Comparison of ENCODE assay signal across 8 mouse cellular contexts in genomic region chr12:80736464-80737282, GRCm38 (mm10). TPM values are rescaled to one million over a fixed set of nuclear protein-coding genes. Genes with fewer than 3 reads are reported as not detected.
DNase-seq lines count a peak whose midpoint lies in the region; ATAC-seq and TF ChIP-seq lines count a peak whose summit lies in the region.

No protein-coding gene starts in this region.

- no peak overlapping the region for H3K9ac ChIP-seq in kidney, postnatal 0 days (ENCODE audit: low read depth, low read length)

- H3K27me3 ChIP-seq in kidney, postnatal 0 days (ENCODE audit: insufficient read depth, low read length) = no peaks in the 10 kb centered on the region
- H3K27me3 ChIP-seq in kidney, adult 2 months (replicated peaks; ENCODE audit: control insufficient read depth, insufficient read depth, low read length) = no peaks in the 10 kb centered on the region

- WGBS in kidney, postnatal 0 days = 32% methylated on average over 13 of the region's 13 CpGs
- 30% methylated on average over 13 of the region's 13 CpGs for WGBS in kidney, adult 2 months

- TF ChIP-seq CTCF in kidney, postnatal 0 days (IDR thresholded peaks at IDR 0.05; ENCODE audit: low read depth) = no peak
- TF ChIP-seq CTCF in kidney, adult 2 months (conservative IDR thresholded peaks at IDR 0.05; ENCODE audit: insufficient read depth, insufficient read length, low read depth, low read length) = no peak

- no peak for TF ChIP-seq POLR2A in kidney, adult 2 months (IDR thresholded peaks at IDR 0.05; ENCODE audit: low read depth, low read length)

- intact Hi-C loops in left cerebral cortex, postnatal 36 days (cut with DNase I) = loop anchor here (1.0 kb wide), 1 partner anchor 24 kb away; the partner anchor contains the start of gene Ccdc177

- no peaks in the 10 kb centered on the region for H3K9me3 ChIP-seq in kidney, postnatal 0 days (replicated peaks; ENCODE audit: low read length)

- H3K4me1 ChIP-seq in kidney, postnatal 0 days (replicated peaks; ENCODE audit: insufficient read depth, low read length) = no peaks in the 10 kb centered on the region
- no peaks in the 10 kb centered on the region for H3K4me1 ChIP-seq in kidney, adult 2 months (ENCODE audit: control insufficient read depth, insufficient read depth, low read length)

- no peaks in the 10 kb centered on the region for H3K36me3 ChIP-seq in kidney, postnatal 0 days (ENCODE audit: insufficient read depth, low read length)
- no peaks in the 10 kb centered on the region for H3K36me3 ChIP-seq in kidney, adult 2 months (ENCODE audit: control insufficient read depth, insufficient read depth, low read length)

- no peak overlapping the region for H3K27ac ChIP-seq in kidney, postnatal 0 days
- no peak overlapping the region for H3K27ac ChIP-seq in kidney, adult 2 months (ENCODE audit: insufficient read depth, low read depth, low read length)

- no peak overlapping the region for H3K4me3 ChIP-seq in kidney, postnatal 0 days (replicated peaks; ENCODE audit: low read depth, low read length)
- no peak overlapping the region for H3K4me3 ChIP-seq in kidney, adult 2 months (ENCODE audit: insufficient read depth, low read depth, low read length)

- peak; percentile 39 for DNase-seq in kidney, postnatal 0 days (ENCODE audit: low spot score)
- no peak for DNase-seq in kidney, adult 2 months
- peak; percentile 22 to 44 for DNase-seq in cerebellum, postnatal 25 days
- peak; percentile 37 for DNase-seq in gonadal fat pad, adult 2 months (ENCODE audit: low read depth)
- peak; percentile 66 to 72 for DNase-seq in left cerebral cortex, postnatal 36 days (ENCODE audit: low spot score in 2 of 2)
- peak; percentile 79 for DNase-seq in retina, embryonic 14.5 days (ENCODE audit: low spot score)
- DNase-seq in urinary bladder, adult 18-20 months (ENCODE audit: low spot score in 2 of 2) = no peak
- DNase-seq in adrenal gland, postnatal 25 days = no peak

- no peak for ATAC-seq in kidney, postnatal 0 days (replicated peaks; ENCODE audit: low FRiP score, low read depth)

- no peak overlapping the region for H3K4me2 ChIP-seq in kidney, postnatal 0 days (ENCODE audit: low read length)

RNA-seq across cellular contexts. Expression of gene Ccdc177, which starts 23.8 kb away (rescaled TPM):
- polyA plus RNA-seq in kidney, postnatal 0 days (2015; fragmentation: Nextera tagmentation; extraction: Ambion mirVana) = 0.08 and 0.09 TPM in 2 replicates
- not detected in 2 replicates for polyA plus RNA-seq in kidney, adult 2 months (2012; rRNA removed)
- 0.01 TPM in 1 of 2 replicates, not detected in the other for polyA plus RNA-seq in gonadal fat pad, adult 2 months (2012; rRNA removed)
- total RNA-seq in left cerebral cortex, postnatal 36 days (2021) = 10 to 100 TPM; 14.5 to 15.7 TPM
- total RNA-seq in adrenal gland, postnatal 25 days (2021) = 0.09 TPM in 1 of 2 replicates, not detected in the other

RNA-seq across cellular contexts. Expression of gene Plekhd1, which starts 44.3 kb away (rescaled TPM):
- polyA plus RNA-seq in kidney, postnatal 0 days (2015; fragmentation: Nextera tagmentation; extraction: Ambion mirVana) = 3.5 and 4.0 TPM in 2 replicates
- 7.4 and 8.8 TPM in 2 replicates for polyA plus RNA-seq in kidney, adult 2 months (2012; rRNA removed)
- polyA plus RNA-seq in gonadal fat pad, adult 2 months (2012; rRNA removed) = 4.5 and 6.4 TPM in 2 replicates
- total RNA-seq in left cerebral cortex, postnatal 36 days (2021) = 1 to 10 TPM; 2.1 to 2.8 TPM
- total RNA-seq in adrenal gland, postnatal 25 days (2021) = not detected in 2 replicates

RNA-seq across cellular contexts. Expression of gene Susd6, which starts 53.6 kb away (rescaled TPM):
- polyA plus RNA-seq in kidney, postnatal 0 days (2015; fragmentation: Nextera tagmentation; extraction: Ambion mirVana) = 16.1 and 16.5 TPM in 2 replicates
- 65.5 and 80.0 TPM in 2 replicates for polyA plus RNA-seq in kidney, adult 2 months (2012; rRNA removed)
- polyA plus RNA-seq in gonadal fat pad, adult 2 months (2012; rRNA removed) = 44.7 and 50.9 TPM in 2 replicates
- 10 to 100 TPM; 31.6 to 40.0 TPM for total RNA-seq in left cerebral cortex, postnatal 36 days (2021)
- 50.2 and 54.2 TPM in 2 replicates for total RNA-seq in adrenal gland, postnatal 25 days (2021)

Comparison
In these comparisons a context has a peak if more than half of its experiments do, and no peak if none do; other contexts are left out.
1. DNase-seq: peak in kidney, postnatal 0 days (single experiment), cerebellum, postnatal 25 days (2 of 2), gonadal fat pad, adult 2 months (single experiment), left cerebral cortex, postnatal 36 days (2 of 2) and retina, embryonic 14.5 days (single experiment); none in kidney, adult 2 months (single experiment), urinary bladder, adult 18-20 months (0 of 2) and adrenal gland, postnatal 25 days (single experiment).